Mouse (Mus musculus) neural tube, embryonic 15.5 days (tissue): ENCODE results near the gene 9930021J03Rik. TPM values are rescaled to one million over a fixed set of nuclear protein-coding genes. Genes with fewer than 3 reads are reported as not detected.

Experiments used
- ATAC-seq: fragments of 200-750 bp; cut with Nextera tagmentation; 2 replicates; pipeline ENCODE4 v1.8.0; 2017; ENCODE audit warnings: mild to moderate bottlenecking, moderate TSS enrichment, moderate library complexity; ENCODE audit not compliant: low FRiP score
- H3K27ac ChIP-seq: fragments of 300-500 bp; sonication (generic); replicated peaks from 2 replicates; pipeline ENCODE4 v1.5.1; 2015; ENCODE audit warnings: mild to moderate bottlenecking, inconsistent platforms
- H3K27me3 ChIP-seq: fragments of 300-500 bp; sonication (generic); replicated peaks from 2 replicates; pipeline ENCODE4 v1.6.1; 2015; ENCODE audit warnings: inconsistent platforms
- H3K36me3 ChIP-seq: fragments of 300-500 bp; sonication (generic); 2 replicates; pipeline ENCODE4 v1.6.1; 2015; ENCODE audit warnings: inconsistent platforms
- H3K4me1 ChIP-seq: fragments of 300-500 bp; sonication (generic); 2 replicates; pipeline ENCODE4 v1.6.1; 2015; ENCODE audit warnings: inconsistent platforms
- H3K4me2 ChIP-seq: fragments of 300-500 bp; sonication (generic); 2 replicates; pipeline ENCODE4 v1.6.1; 2015; ENCODE audit warnings: inconsistent platforms, mild to moderate bottlenecking, moderate library complexity
- H3K4me3 ChIP-seq: fragments of 300-500 bp; sonication (generic); replicated peaks from 2 replicates; pipeline ENCODE4 v1.5.1; 2015; ENCODE audit warnings: mild to moderate bottlenecking, inconsistent platforms
- H3K9ac ChIP-seq: fragments of 300-500 bp; sonication (generic); replicated peaks from 2 replicates; pipeline ENCODE4 v1.6.1; 2015; ENCODE audit warnings: mild to moderate bottlenecking, inconsistent platforms
- H3K9me3 ChIP-seq: fragments of 300-500 bp; sonication (generic); replicated peaks from 2 replicates; pipeline ENCODE4 v1.6.1; 2016; ENCODE audit warnings: inconsistent platforms
- WGBS: fragments of 180-500 bp; shearing (Covaris S2); methylation state at CpG from one replicate; pipeline ENCODE4 v1.1.7; 2015; ENCODE audit warnings: mixed read lengths; 5-methylcytosine and 5-hydroxymethylcytosine counted together
- polyA plus RNA-seq: library from polyadenylated mRNA; unstranded; fragments of >200 nt; fragmentation: Nextera tagmentation; extraction: Ambion mirVana; gene quantifications from 2 replicates; pipeline ENCODE4 v1.2.1, GENCODE M21; 2015

The 9930021J03Rik gene
- polyA plus RNA-seq, 1 experiment from 2014 or later, result 5.5 TPM

DNA sequence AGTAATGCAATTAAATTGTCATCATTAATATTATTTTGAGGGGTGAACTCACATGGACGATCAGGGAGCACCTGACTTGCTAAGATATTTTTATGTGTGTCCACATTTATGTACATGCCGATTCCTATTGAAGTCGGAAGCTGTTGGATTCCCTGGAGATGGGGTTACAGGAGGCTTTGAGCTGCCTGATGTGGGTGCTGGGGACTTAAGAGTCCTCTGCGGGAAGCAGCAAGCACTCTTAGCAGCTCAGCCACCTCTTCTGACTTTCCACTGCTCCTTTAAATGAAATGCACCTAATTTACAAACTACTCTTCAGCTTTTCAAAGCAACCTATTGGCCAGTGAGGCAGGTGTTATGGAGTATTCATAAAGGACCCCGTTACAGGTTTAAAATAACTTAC is 97.3 kb downstream of the 9930021J03Rik start:
- H3K9ac ChIP-seq, result no peak overlapping the region
- no peaks in the 10 kb centered on the region for H3K36me3 ChIP-seq
- 0 out of 2 replicates have a peak overlapping the region, but pooled peaks have one; percentile 25 for H3K4me2 ChIP-seq
- no peaks in the 10 kb centered on the region for H3K4me1 ChIP-seq
- H3K4me3 ChIP-seq, result no peak overlapping the region
- WGBS, result 68% methylated on average over 5 of the region's 5 CpGs
- H3K27ac ChIP-seq, result no peak overlapping the region
- no peaks in the 10 kb centered on the region for H3K9me3 ChIP-seq
- ATAC-seq, result no peak
- no peaks in the 10 kb centered on the region for H3K27me3 ChIP-seq

DNA sequence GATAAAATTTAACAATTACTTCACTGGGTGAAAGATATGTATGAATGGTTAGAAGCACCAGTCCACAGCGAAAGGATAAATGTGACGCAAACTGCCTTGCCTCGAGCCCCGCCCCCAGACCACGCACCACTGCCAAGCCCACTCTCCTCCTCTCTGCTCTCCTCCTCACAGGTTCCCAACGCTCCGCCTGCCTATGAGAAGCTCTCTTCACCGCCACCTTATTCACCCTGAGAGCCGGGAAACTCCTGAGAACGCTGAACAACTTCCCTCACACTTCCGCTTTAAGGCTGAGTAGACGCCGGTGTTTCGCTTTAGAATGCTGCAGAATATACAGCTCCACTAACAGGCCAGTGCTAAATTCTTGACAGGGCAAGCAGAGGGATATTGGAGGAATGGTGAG is 97.8 kb downstream of the 9930021J03Rik start:
- ATAC-seq, result no peak
- Histone ChIP-seq H3K4me2 (peak overlapping the region; percentile 25), H3K9ac (no peak overlapping the region), H3K36me3 (no peaks in the 10 kb centered on the region), H3K27ac (no peak overlapping the region), H3K4me1 (no peaks in the 10 kb centered on the region), H3K4me3 (no peak overlapping the region), H3K9me3 (no peaks in the 10 kb centered on the region), H3K27me3 (no peaks in the 10 kb centered on the region)
- 69% methylated on average over 14 of the region's 14 CpGs for WGBS

GRCm38 (mm10) chr19:29707314-29707898 is 98.4 kb downstream of the 9930021J03Rik start:
- H3K27ac ChIP-seq, result no peak overlapping the region
- H3K9me3 ChIP-seq, result no peaks in the 10 kb centered on the region
- WGBS, result 95% methylated on average over 9 of the region's 9 CpGs
- no peaks in the 10 kb centered on the region for H3K36me3 ChIP-seq
- ATAC-seq, result no peak
- H3K4me2 ChIP-seq, result no peak overlapping the region
- no peak overlapping the region for H3K4me3 ChIP-seq
- no peaks in the 10 kb centered on the region for H3K27me3 ChIP-seq
- no peaks in the 10 kb centered on the region for H3K4me1 ChIP-seq
- H3K9ac ChIP-seq, result no peak overlapping the region

- no peak for ATAC-seq
- Histone ChIP-seq H3K27me3 (no peaks in the 10 kb centered on the region), H3K36me3 (no peaks in the 10 kb centered on the region), H3K4me2 (no peak overlapping the region), H3K9me3 (no peaks in the 10 kb centered on the region), H3K4me1 (no peaks in the 10 kb centered on the region), H3K9ac (no peak overlapping the region), H3K27ac (no peak overlapping the region), H3K4me3 (no peak overlapping the region)
- WGBS, result 93% methylated on average over 13 of the region's 13 CpGs
These were observed 101.4 kb downstream of the 9930021J03Rik start for GRCm38 (mm10) chr19:29704436-29704835.

DNA sequence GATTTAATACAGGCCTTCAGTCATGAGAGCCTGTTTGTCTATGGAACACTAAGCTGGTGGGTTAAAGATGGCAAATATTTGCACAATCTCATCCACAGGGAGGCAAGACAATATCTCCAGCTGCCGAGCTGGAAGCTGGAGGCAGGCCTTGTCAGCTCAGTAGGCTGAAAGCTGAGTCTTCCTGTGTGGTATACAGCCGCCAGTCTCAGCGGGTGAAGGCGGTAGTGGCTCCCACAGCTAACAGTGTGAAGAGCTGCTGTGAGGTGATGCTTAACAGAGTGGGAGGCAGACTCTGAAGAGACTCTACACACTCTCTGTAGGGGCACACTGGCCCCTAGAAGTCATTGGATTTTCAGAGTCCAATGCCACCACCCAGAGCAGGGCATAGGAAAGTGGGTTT is 104.1 kb downstream of the 9930021J03Rik start:
- Histone ChIP-seq H3K4me1 (no peaks in the 10 kb centered on the region), H3K9ac (no peak overlapping the region), H3K36me3 (no peaks in the 10 kb centered on the region), H3K4me3 (no peak overlapping the region), H3K27me3 (no peaks in the 10 kb centered on the region), H3K4me2 (no peak overlapping the region), H3K9me3 (no peaks in the 10 kb centered on the region), H3K27ac (no peak overlapping the region)
- 73% methylated on average over 4 of the region's 4 CpGs for WGBS
- ATAC-seq, result no peak

GRCm38 (mm10) chr19:29697245-29697874 is 108.4 kb downstream of the 9930021J03Rik start, which contains the start of gene Mlana:
Mlana (plus strand) TSS chr19:29697824.
- 58% methylated on average over 3 of the region's 3 CpGs for WGBS
- Histone ChIP-seq H3K27ac (no peak within 1 kb of the TSS), H3K4me2 (no peak within 1 kb of the TSS), H3K36me3 (no peaks in the 10 kb centered on the region), H3K27me3 (no peaks in the 10 kb centered on the region), H3K9me3 (no peaks in the 10 kb centered on the region), H3K4me1 (no peaks in the 10 kb centered on the region), H3K4me3 (no peak within 1 kb of the TSS), H3K9ac (no peak within 1 kb of the TSS)
- no peak for ATAC-seq

DNA sequence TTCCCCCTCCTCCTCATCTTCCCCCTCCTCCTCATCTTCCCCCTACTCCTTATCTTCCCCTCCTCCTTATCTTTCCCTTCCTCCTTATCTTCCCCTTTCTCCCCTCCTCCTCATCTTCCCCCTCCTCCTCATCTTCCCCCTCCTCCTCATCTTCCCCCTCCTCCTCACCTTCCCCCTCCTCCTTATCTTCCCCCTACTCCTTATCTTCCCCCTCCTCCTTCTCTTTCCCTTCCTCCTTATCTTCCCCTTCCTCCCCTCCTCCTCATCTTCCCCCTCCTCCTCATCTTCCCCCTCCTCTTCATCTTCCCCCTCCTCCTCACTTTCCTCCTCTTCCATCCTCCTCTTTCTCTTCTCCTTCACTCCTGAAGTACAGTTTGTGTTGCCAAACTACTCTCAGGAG is 108.9 kb downstream of the 9930021J03Rik start:
- no peaks in the 10 kb centered on the region for H3K4me1 ChIP-seq
- H3K9ac ChIP-seq, result no peak overlapping the region
- no peaks in the 10 kb centered on the region for H3K9me3 ChIP-seq
- ATAC-seq, result no peak
- no peaks in the 10 kb centered on the region for H3K27me3 ChIP-seq
- no peaks in the 10 kb centered on the region for H3K36me3 ChIP-seq
- H3K4me2 ChIP-seq, result no peak overlapping the region
- H3K4me3 ChIP-seq, result no peak overlapping the region
- no peak overlapping the region for H3K27ac ChIP-seq

- H3K4me2 ChIP-seq, result no peak overlapping the region
- ATAC-seq, result no peak
- H3K27me3 ChIP-seq, result no peaks in the 10 kb centered on the region
- no peak overlapping the region for H3K9ac ChIP-seq
- H3K27ac ChIP-seq, result no peak overlapping the region
- H3K36me3 ChIP-seq, result no peaks in the 10 kb centered on the region
- H3K9me3 ChIP-seq, result no peaks in the 10 kb centered on the region
- no peak overlapping the region for H3K4me3 ChIP-seq
- WGBS, result 92% methylated on average over 4 of the region's 4 CpGs
- no peaks in the 10 kb centered on the region for H3K4me1 ChIP-seq
These were observed 109.5 kb downstream of the 9930021J03Rik start for GRCm38 (mm10) chr19:29696309-29696708.

- Histone ChIP-seq H3K9me3 (no peaks in the 10 kb centered on the region), H3K9ac (no peak overlapping the region), H3K4me2 (no peak overlapping the region), H3K27ac (no peak overlapping the region), H3K27me3 (no peaks in the 10 kb centered on the region), H3K36me3 (no peaks in the 10 kb centered on the region), H3K4me1 (no peaks in the 10 kb centered on the region), H3K4me3 (no peak overlapping the region)
- ATAC-seq, result no peak
- WGBS, result 88% methylated on average over 10 of the region's 10 CpGs
These were observed 110.7 kb downstream of the 9930021J03Rik start for GRCm38 (mm10) chr19:29695071-29695470.

- no peak overlapping the region for H3K27ac ChIP-seq
- 54% methylated on average over 16 of the region's 16 CpGs for WGBS
- no peaks in the 10 kb centered on the region for H3K36me3 ChIP-seq
- no peak overlapping the region for H3K4me2 ChIP-seq
- no peak overlapping the region for H3K9ac ChIP-seq
- H3K4me1 ChIP-seq, result no peaks in the 10 kb centered on the region
- no peaks in the 10 kb centered on the region; the same call in 1 of the 2 replicates for H3K9me3 ChIP-seq
- peak; percentile 68; the same call in 1 of the 2 replicates for ATAC-seq
- no peaks in the 10 kb centered on the region for H3K27me3 ChIP-seq
- no peak overlapping the region for H3K4me3 ChIP-seq
These were observed 121.8 kb downstream of the 9930021J03Rik start for GRCm38 (mm10) chr19:29683844-29684540.

GRCm38 (mm10) chr19:29680182-29681152 is 125.3 kb downstream of the 9930021J03Rik start:
- no peaks in the 10 kb centered on the region for H3K36me3 ChIP-seq
- H3K9ac ChIP-seq, result no peak overlapping the region
- no peaks in the 10 kb centered on the region for H3K27me3 ChIP-seq
- no peaks in the 10 kb centered on the region; the same call in 1 of the 2 replicates for H3K9me3 ChIP-seq
- no peak overlapping the region for H3K4me2 ChIP-seq
- WGBS, result 90% methylated on average over 13 of the region's 13 CpGs
- no peak for ATAC-seq
- no peaks in the 10 kb centered on the region for H3K4me1 ChIP-seq
- no peak overlapping the region for H3K27ac ChIP-seq
- H3K4me3 ChIP-seq, result no peak overlapping the region
